Mouse (Mus musculus): ENCODE results near the gene Myo18a.
"Not testable (repeated sequence)": the region's sequence is repeated elsewhere in the genome, so short reads cannot be mapped to it uniquely, and the experiment has no call there.

The Myo18a gene

GRCm38 (mm10) chr11:77762783-77763672 is at the start of gene Myo18a:
Gene Myo18a (plus strand): TSS chr11:77763246.
- peak; percentile 83 to 87 for DNase-seq (ENCODE audit: low spot score in 2 of 2)

GRCm38 (mm10) chr11:77713736-77714135 is 49.3 kb upstream of the Myo18a start:
- DNase-seq (ENCODE audit: low spot score in 2 of 2) = no peak

GRCm38 (mm10) chr11:77719055-77719454 is 44.0 kb upstream of the Myo18a start:
- DNase-seq (ENCODE audit: low spot score in 2 of 2) = no peak

GRCm38 (mm10) chr11:77721389-77721788 is 41.7 kb upstream of the Myo18a start:
- DNase-seq (ENCODE audit: low spot score in 2 of 2) = no peak

- peak in 1 of 2 experiments; percentile 36 for DNase-seq (ENCODE audit: low spot score in 2 of 2)
Measured at GRCm38 (mm10) chr11:77724766-77725165, 38.3 kb upstream of the Myo18a start.

- no peak for DNase-seq (ENCODE audit: low spot score in 2 of 2)
Measured at GRCm38 (mm10) chr11:77725183-77725582, 37.9 kb upstream of the Myo18a start, which contains the start of gene Cryba1. Gene Cryba1 (minus strand): TSS chr11:77725283.

- DNase-seq (ENCODE audit: low spot score in 2 of 2) = no peak
Measured at GRCm38 (mm10) chr11:77728587-77728986, 34.5 kb upstream of the Myo18a start.

- peak; percentile 77 to 88 for DNase-seq (ENCODE audit: low spot score in 2 of 2)
Measured at GRCm38 (mm10) chr11:77737289-77737688, 25.8 kb upstream of the Myo18a start.

- no peak for DNase-seq (ENCODE audit: low spot score in 2 of 2)
Measured at GRCm38 (mm10) chr11:77738555-77738954, 24.5 kb upstream of the Myo18a start.

GRCm38 (mm10) chr11:77743966-77744365 is 19.1 kb upstream of the Myo18a start:
- DNase-seq (ENCODE audit: low spot score in 2 of 2) = no peak

- no peak for DNase-seq (ENCODE audit: low spot score in 2 of 2)
Measured at GRCm38 (mm10) chr11:77746652-77747051, 16.4 kb upstream of the Myo18a start.

GRCm38 (mm10) chr11:77747103-77747502 is 15.9 kb upstream of the Myo18a start:
- not testable (repeated sequence) for DNase-seq (ENCODE audit: low spot score in 2 of 2)

GRCm38 (mm10) chr11:77748996-77749395 is 14.1 kb upstream of the Myo18a start:
- DNase-seq (ENCODE audit: low spot score in 2 of 2) = peak in 1 of 2 experiments; percentile 47

- no peak for DNase-seq (ENCODE audit: low spot score in 2 of 2)
Measured at GRCm38 (mm10) chr11:77752525-77752924, 10.5 kb upstream of the Myo18a start.

- no peak for DNase-seq (ENCODE audit: low spot score in 2 of 2)
Measured at GRCm38 (mm10) chr11:77753469-77753868, 9.6 kb upstream of the Myo18a start.

GRCm38 (mm10) chr11:77760031-77760430 is 3.0 kb upstream of the Myo18a start:
- DNase-seq (ENCODE audit: low spot score in 2 of 2) = no peak

- peak; percentile 57 to 65 for DNase-seq (ENCODE audit: low spot score in 2 of 2)
Measured at GRCm38 (mm10) chr11:77763673-77764340, 761 bp downstream of the Myo18a start.

- DNase-seq (ENCODE audit: low spot score in 2 of 2) = peak; percentile 52 to 64
Measured at GRCm38 (mm10) chr11:77764694-77765458, 1.8 kb downstream of the Myo18a start.

- peak in 1 of 2 experiments; percentile 31 for DNase-seq (ENCODE audit: low spot score in 2 of 2)
Measured at GRCm38 (mm10) chr11:77765459-77765777, 2.4 kb downstream of the Myo18a start.

GRCm38 (mm10) chr11:77766351-77767001 is 3.4 kb downstream of the Myo18a start:
- DNase-seq (ENCODE audit: low spot score in 2 of 2) = peak; percentile 62 to 65

GRCm38 (mm10) chr11:77769496-77769895 is 6.5 kb downstream of the Myo18a start:
- DNase-seq (ENCODE audit: low spot score in 2 of 2) = peak in 1 of 2 experiments; percentile 8

GRCm38 (mm10) chr11:77770346-77770745 is 7.3 kb downstream of the Myo18a start:
- DNase-seq (ENCODE audit: low spot score in 2 of 2) = no peak

Measured in right cerebral cortex, postnatal 10 days (tissue).